Mouse (Mus musculus) splenic B cell, adult 2 months (primary cell): Measurements from ENCODE around the gene Vta1.

Experiments
- DNase-seq: peaks from one replicate; pipeline ENCODE4 v3.0.0-alpha.2; 2011; ENCODE audit warnings: low read depth, low spot score
- H3K27me3 ChIP-seq: 2 replicates; pipeline ENCODE4 v1.6.1; 2012; ENCODE audit warnings: mild to moderate bottlenecking, low read length, moderate library complexity, mixed read lengths; ENCODE audit not compliant: control insufficient read depth, poor library complexity, insufficient read depth, severe bottlenecking
- H3K36me3 ChIP-seq: 2 replicates; pipeline ENCODE4 v1.6.1; 2012; ENCODE audit warnings: mild to moderate bottlenecking, low read length, moderate library complexity, mixed read lengths; ENCODE audit not compliant: control insufficient read depth, poor library complexity, insufficient read depth, severe bottlenecking

Vta1 gene

GRCm38 (mm10) chr10:14618301-14618700 lies 87.1 kb downstream of the Vta1 start:
- Histone ChIP-seq H3K27me3 (no peaks in the 10 kb centered on the region), H3K36me3 (no peaks in the 10 kb centered on the region)
- no peak for DNase-seq

- H3K27me3 ChIP-seq = no peaks in the 10 kb centered on the region
- no peaks in the 10 kb centered on the region for H3K36me3 ChIP-seq
- no peak for DNase-seq
These were observed 89.9 kb downstream of the Vta1 start for GRCm38 (mm10) chr10:14615441-14615840.

- H3K36me3 ChIP-seq = no peaks in the 10 kb centered on the region
- no peaks in the 10 kb centered on the region for H3K27me3 ChIP-seq
- no peak for DNase-seq
These were observed 97.8 kb downstream of the Vta1 start for GRCm38 (mm10) chr10:14607597-14607996.
